Mouse (Mus musculus): ENCODE results near the gene Ankrd26. TPM values are rescaled to one million over a fixed set of nuclear protein-coding genes. Genes with fewer than 3 reads are reported as not detected.

The Ankrd26 gene
- polyA plus RNA-seq (2012; rRNA removed): 0.41 and 1.1 TPM in 2 replicates

DNA sequence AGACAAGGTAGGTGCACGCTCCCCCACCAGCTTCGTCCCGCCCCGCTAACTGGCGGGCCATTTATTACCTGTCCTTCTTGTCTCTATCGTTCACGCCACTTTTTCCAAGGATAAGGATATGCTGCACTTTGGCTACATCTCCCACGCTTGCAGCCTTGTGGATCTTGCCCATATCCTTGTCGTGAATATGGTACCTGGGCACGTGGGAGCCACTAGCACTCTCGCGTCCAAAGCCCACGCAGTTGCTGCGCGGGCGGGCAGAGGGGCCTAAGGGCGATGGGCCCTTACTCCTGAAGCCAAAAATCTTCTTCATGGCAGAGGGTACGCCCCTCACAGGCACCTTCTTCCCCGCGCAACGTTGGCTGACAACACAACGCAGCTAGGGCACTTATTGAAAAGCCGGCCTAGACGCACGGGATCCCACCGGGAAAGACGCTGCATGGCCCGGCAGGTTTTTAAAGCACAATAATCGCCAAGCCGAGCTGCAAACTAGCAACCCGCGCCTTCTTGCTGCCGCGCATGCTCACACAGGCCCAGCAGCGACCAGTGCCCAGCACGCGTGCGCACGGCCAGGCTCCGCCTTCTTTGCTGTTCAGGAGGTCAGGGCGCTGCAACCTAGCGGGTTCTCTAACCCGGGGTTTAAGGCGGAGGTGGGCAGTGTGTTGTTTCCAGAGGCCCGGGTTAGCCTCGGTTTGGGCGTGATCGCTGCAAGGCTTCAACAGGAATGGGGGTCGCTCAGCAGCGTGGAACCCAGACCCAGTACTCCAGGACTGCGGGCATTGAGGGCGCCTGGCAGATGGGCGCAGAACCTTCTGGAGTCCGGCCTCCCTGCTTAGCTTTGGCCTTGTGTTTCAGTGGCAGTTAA lies at the start of gene Ankrd26:
TSS of gene Ankrd26 (minus strand) at position 482 of the 865 bp plus-strand sequence.

DNA sequence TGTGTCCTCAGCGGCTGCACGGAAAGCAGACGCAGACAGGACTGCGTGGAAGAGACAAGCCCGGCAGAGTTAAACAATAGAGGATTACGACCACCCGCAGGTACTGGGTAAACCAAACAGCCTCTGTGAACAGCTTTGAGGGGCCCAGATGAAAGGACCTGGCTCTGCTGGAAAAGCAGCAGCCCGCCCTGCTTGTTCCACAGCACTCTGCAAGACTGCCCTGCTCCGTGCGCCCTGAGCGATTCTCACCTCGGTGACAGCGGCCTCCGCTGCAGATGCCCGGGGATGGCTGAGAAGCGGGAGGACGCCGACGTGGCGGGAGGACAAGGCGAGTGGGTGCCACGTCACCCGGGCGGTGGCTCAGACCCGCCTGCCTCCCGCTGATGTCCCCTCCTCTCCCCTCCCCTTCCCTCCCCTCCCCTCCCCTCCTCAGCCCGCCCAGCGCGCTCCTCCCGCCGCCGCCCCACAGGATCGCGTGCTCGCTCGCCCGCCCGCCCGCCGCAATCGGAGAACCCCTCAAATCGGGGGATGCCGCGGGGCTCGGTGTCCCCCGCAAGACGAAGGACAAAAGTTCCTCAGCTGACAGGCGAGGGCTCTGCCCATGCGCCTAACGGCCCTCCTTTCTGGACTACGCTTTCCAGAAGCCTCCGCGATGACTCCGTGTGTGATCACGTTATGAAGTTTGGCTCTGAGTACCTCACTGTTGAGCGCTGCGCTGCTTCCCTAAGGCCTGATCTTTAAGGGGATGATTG lies 82.9 kb downstream of the Ankrd26 start, which contains the start of gene Zfp9:
TSS of gene Zfp9 (minus strand) at position 364 of the 752 bp plus-strand sequence.

DNA sequence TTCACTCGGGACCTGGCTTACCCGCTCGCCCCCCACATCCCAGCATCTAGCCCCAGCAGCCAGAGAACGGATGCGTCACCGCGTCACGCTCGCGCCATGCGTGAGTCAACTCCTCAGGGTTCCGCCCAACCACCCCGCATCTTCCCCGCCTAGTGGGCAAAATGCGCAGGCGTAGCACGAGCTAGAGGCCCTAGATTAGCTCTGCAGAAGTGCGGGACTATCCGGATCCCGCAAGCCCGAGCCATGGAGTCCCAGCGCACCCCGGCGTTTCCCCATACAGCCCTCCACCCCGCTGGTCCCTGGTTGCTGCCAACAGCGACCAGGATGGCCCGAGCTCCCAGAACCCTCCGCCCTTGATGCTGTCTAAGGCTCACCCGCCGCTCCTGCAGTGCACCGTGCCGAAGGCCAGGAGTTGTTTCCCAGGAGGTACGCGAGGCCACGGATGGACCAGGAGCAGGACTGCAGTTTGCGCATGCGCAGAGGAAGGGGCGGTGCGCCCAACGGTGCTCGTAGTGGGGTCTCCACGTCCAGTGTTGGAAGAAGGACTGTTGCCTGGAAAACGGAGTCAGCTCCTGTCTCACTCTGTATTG lies 106.9 kb downstream of the Ankrd26 start, which contains the start of gene Zfp248:
TSS of gene Zfp248 (minus strand) at position 487 of the 590 bp plus-strand sequence.

Other genes with a start within 250 kb of the Ankrd26 start
- 1.5 and 2.2 TPM in 2 replicates for gene Bms1, start 142.8 kb downstream of the Ankrd26 start, polyA plus RNA-seq (2012; rRNA removed)
- gene Zfp248, start 106.7 kb downstream of the Ankrd26 start, polyA plus RNA-seq (2012; rRNA removed): 0.26 and 0.45 TPM in 2 replicates
- 0.86 and 1.0 TPM in 2 replicates for gene Zfp9, start 82.9 kb downstream of the Ankrd26 start, polyA plus RNA-seq (2012; rRNA removed)